Mouse (Mus musculus) layer of hippocampus, adult 8-10 months (tissue): ENCODE measurements around the gene Vps52. TPM values are rescaled to one million over a fixed set of nuclear protein-coding genes. Genes with fewer than 3 reads are reported as not detected.
"Not testable (repeated sequence)": the region's sequence is repeated elsewhere in the genome, so short reads cannot be mapped to it uniquely, and the experiment has no call there.

Experiments
- DNase-seq, 2 experiments: peaks; one replicate each; pipeline ENCODE4 v3.0.0; 2022; ENCODE audit warnings: low spot score in 2 of 2
- total RNA-seq, 4 experiments: library from RNA; stranded (reverse); gene quantifications; 2 replicates each; pipeline ENCODE4 v1.2.4; 2022

Vps52 gene
- total RNA-seq, 4 experiments from 2014 or later: 81.4 to 91.3 (median 81.9) TPM

DNA sequence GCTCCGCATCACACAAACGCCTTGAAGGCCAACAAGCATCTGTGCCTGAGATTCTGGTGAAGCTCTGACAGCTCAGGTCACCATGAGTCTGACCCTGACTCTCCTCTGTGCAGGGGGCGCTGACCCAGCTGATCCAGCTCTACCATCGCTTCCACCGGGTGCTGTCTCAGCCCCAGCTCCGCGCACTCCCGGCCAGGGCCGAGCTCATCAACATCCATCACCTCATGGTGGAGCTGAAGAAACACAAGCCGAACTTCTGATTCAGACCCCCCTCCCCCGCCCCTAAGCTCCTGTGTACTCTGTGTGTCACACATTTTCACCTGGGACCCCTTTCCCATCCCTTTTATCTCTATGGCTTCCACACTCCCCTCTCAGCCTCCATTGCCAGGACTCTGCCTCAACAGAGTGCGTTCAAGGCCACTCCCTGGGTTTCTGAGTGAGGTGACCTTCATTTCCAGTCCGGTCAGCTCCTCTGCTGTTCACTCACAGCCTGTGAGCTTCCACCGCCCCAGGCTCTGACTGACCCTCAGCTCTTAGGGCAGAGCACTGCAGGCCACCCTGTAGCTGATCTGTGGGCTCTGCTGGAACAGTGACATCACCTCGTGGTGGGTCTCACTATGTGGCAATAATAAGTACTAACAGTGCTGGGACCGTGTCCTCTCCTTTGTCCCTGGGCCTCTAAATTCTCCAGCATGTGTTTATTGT, 10.4 kb downstream of the Vps52 start:
- no peak for DNase-seq

DNA sequence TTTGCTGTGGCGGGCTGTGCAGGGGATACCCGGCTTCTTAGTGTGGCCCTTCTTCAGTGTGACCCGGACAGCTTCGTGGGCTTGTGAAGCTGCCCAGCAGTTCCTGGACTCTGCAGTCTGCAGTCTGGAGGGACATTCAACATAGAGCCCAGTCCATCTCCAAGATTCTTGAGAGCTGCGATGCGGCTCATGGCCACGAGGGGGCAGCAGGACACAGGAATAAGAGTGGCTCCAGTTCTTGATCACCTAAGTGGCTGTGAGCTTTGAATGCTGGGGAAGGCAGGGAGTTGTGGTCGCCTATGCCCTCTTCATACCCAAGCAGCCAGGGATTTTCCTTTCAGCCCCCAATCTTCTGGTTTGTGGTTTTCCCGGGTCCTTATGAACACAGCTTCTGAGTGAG, 12.9 kb downstream of the Vps52 start:
- DNase-seq: peak in 1 of 2 experiments; percentile 84

DNA sequence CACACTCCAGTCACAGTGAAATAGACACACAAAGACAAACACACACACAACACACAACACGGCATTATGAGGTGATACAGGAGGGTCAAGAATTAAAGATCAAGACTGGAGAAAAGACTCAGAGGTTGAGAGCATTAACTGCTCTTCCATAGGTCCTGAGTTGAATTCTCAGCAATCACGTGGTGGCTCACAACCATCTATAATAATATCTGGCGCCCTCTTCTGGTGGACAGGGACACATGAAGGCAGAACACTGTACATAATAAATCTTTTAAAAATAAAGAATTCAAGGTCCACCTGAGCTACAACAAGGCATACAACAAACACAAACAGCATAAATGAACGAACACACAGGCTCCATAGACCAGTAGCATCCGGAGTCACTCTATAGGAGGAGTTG, 13.3 kb downstream of the Vps52 start:
- DNase-seq: no peak

DNA sequence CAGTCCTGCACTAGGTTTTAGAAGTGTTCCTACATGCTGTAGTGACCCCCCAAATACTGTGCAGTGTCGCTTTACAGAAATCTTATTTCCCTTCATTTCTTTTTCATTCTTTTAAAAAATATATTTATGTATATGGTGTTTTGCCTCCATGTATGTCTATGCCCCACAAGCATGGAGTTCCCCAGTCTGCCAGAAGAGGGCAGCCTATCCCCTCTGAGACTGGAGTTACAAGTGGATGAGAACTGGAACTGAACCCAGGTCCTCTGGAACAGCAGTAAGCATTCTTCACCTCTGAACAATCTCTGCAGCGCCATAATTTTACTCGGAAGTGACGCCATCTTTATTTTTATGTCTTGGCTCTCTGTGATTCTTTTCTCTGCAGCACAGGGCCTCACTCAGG, 13.8 kb downstream of the Vps52 start:
- no peak for DNase-seq

DNA sequence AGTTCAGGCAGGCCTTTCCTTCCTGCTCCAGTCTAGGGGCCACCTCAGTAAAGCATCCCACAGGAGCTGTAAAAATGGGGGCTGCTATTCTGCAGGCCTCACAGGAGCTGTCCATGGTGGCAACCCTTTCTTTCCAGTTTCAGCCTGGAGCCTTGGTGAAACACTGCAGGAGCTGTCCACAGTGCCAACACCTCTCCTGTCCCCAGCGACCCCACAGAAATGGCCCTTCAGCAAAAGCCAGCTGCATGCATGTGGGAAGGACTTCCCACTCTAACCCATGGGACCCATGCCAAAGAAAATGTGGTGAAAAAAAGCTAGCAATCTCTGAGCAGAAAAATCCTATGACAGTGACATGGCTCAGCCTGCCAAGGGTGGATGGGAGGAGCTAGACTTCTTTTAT, 17.1 kb downstream of the Vps52 start:
- DNase-seq: no peak

DNA sequence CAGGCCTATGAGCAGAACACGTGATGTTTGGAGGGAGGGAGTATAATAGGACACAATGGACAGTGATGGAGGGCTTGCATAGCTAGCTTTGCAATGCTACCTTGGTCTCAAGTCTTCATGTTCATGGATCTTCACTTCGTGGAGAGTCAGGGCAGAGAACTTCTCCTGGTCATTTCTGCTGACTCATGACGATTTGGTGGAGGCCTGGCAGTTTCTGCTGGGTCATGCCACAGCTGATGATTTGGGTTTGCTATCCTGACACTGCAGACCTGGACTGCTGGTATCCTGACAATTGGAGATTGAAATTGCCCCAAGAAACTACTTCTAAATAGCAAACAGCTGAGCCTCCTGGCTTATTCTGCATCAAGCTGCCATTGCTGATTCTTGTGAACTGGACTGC, 18.0 kb downstream of the Vps52 start:
- no peak for DNase-seq

DNA sequence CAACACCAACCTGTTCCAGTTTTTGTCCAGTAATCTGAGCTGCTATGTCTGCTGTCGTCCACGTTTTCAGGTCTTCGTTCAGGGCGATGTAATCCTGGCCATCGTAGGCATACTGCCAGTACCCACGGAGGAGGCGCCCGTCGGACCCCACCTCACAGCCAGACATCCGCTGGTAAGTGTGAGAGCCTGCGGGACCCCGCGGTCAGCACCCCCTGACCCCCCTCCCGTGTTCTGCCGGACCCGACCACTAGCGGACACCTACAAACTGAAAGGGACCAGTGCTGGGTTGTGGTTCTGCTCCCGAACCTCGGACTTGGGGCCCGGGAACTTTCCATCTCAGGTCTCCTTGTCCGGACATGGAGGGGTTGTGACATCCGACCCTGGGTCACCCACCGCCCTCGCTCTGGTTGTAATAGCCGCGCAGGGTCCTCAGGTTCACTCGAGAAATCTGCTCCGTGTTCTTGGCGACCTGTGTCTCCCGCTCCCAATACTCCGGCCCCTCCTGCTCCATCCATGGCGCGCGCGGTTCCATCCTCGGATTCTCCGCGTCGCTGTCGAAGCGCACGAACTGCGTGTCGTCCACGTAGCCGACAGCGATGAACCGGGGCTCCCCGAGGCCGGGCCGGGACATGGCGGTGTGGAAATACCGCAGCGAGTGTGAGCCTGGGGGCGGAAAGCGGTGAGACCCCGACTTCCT, 22.4 kb downstream of the Vps52 start:
- DNase-seq: no peak

DNA sequence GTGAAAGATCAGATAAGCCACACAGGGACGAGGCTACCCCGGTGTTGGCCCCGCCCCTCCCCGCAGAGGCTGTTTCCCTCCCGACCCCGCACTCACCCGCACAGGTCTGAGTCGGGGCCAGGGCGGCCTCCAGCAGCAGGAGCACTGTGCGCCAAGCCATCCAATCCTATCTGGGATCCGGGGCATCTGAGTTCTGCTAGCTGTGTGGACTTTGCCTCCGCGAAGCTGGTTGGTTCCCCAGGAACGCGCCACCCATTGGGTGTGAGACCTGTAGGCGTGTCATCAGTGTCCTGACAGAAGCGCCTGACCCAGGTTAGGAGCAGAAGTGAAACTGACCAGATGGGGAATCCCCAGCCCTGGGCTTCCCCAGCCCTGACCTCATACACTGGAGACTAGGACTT, 23.0 kb downstream of the Vps52 start:
- peak in 1 of 2 experiments; percentile 29 for DNase-seq

DNA sequence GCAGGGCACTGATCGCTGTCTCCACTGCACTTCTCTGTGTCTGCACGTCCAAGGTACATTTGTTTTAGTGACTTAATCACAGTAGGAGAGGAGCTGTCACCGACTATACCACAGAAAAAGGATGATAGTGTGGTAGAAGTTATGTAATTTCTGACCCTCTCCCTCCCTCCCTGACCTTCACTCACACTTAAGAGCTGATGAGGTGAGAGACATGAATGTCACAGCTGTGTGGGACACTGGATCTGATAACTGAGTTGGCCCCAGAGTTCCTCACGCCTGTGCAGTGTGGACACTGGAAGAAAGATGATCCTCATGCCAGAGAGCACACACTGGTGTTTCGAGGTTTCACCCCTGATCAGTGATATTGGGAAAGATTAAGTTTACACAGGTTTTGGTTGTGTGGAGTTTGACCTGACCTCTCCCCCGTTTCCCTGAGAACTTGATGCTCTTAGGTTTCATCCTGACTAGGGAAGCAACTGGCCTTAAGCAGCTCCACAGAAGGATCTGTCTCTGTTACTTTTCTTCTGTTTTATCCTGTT, 24.0 kb downstream of the Vps52 start:
- DNase-seq: no peak

DNA sequence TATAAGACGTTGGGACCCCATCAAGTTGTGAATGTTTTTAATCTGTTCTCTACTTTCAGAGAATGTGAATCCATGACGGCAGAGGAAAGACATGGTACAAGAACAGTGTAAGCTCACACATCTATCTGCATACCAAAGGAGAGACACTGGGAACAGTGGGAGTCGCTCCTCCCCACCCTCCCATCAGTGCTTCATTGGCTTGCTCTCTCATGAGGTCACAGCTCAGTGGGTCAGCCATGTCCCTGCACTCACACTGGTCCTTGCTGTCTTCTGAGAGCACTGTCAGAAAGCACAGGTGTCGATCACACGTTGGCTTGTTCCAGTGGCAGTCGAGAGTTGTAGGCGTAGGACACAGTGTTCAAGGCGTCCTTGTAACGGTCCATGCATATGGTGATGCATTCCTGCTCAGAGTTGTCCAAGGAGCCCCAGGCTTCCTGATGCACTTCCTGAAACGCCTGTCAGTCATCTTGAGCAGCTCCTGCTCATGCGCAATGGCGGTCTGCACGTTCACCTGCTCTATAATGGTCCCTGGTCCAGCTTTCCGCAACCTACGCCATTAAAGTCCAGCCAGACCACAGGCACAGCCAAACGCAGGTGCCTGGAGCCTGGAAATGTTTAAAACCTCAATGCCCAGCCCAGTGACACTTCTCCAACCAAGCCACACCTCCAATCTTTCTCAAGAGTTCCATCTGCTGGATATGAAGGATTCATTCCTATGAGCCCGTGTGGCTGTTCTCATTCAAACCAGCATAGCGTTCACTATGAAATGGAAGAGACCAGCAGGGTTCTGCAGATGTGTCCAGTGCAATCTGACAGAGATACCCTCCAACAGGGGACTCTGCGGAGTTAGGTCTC, 24.8 kb downstream of the Vps52 start:
- no peak for DNase-seq

DNA sequence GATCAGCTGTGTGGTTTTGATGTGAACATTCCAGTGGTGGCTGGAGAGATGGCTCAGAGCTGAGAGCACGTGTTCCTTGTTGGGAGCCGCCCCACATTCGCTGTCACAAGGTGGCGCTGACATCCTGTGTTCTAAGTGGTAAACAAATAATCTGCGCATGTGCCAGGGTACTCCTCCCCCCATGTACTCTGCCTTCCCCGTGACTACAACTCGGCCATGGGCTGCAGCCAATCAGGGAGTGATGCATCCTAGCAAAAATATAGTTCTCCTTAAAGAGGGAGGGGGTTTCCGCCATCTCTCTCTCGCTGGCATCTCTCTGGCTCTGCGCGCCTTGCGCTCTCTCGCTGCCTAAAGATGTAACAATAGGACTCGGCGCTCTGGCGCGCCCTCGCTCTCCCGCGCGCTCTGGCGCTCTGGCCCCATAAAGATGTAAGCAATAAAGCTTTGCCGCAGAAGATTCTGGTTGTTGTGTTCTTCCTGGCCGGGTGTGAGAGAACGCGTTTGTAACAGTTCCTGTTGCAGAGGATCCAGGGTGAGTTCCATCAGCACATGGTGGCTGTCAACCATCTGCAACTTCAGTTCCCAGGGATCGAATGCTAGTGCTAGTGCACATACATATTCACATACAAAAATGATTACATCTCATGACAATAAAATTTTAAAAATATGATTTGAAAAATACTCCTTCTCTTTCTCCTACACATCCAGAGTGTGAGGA, 25.7 kb downstream of the Vps52 start:
- DNase-seq: peak; percentile 92

DNA sequence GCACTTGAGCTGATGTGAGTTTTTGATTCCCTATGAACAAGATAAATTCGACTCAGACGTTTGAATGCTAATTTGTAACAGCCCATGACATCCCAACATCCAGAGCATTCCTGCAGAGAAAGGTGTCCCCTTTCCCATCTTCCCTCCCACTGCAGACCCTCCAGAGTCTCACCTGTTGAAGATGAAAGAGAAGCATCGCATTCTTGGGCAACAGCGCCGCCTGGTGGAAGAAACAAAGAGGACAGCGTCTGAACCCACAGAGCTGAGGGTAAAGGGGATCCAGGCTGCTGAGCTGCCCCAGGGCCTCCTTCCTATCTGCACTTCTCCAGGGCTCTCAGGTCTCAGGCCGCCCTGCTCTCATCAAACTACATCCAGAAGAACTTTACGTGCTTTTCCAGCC, 26.5 kb downstream of the Vps52 start:
- DNase-seq: peak in 1 of 2 experiments; percentile 60

DNA sequence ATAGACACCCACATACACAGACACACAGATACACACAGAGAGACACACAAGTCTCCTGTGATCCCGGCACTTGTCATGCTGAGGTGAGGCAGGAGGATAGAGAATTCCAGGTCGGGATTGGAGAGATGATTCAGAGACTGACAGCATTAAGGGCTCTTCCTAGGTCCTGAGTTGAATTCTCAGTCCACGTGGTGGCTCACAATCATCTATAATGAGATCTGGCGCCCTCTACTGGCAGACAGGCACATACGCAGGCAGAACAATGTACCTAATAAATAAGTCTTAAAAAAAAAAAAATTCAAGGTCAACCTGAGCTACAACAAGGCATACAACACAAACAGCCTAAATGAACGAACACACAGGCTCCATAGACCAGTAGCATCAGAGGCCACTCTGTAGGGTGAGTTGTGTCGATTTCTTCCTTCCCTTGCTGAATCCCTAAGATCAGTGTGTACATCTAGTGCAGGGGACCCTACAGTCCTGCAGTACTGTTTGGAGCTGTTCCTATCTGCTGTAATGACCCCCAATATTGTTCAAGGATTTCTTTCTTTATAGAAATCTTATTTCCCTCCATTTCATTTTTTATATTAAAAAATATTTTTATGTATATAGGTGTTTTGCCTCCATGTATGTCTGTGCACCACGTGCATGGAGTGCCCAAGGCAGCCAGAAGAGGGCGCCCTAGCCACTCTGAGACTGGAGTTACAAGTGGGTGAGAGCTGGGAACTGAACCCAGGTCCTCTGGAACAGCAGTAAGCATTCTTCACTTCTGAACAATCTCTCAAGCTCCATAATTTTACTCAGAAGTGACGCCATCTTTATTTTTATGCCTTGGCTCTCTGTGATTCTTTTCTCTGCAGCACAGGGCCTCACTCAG, 36.4 kb downstream of the Vps52 start:
- DNase-seq: no peak

DNA sequence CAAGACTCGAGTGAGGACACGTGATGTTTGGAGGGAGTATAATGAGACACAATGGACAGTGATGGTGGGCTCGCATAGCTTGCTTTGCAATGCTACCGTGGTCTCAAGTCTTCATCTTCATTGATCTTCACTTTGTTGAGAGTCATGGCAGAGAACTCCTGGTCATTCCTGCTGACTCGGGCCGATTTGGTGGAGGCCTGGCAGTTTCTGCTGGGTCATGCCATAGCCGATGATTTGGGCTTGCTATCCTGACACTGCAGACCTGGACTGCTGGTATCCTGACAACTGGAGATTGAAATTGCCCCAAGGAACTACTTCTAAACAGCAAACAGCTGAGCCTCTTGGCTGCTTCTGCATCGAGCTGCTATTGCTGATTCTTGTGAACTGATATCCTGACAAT, 39.3 kb downstream of the Vps52 start:
- no peak for DNase-seq

DNA sequence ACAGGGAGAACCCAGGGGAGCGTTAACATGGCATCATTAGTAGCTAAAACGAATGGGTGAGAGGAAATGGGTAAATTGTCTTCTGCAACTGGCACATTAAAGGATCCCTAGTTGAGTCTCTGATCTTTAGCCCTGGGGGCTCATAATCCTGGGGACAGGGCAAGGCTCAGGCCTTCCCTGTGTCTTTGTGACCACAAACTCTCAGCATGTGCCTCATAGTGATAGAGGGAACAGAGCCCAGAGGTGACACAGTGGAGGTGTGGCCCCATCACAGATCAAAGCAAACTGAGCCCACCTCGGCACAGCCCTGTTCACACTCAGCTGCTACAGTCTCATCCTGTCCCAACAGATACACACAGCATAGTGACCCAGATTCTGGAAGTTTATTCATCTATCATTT, 40.0 kb downstream of the Vps52 start:
- no peak for DNase-seq

DNA sequence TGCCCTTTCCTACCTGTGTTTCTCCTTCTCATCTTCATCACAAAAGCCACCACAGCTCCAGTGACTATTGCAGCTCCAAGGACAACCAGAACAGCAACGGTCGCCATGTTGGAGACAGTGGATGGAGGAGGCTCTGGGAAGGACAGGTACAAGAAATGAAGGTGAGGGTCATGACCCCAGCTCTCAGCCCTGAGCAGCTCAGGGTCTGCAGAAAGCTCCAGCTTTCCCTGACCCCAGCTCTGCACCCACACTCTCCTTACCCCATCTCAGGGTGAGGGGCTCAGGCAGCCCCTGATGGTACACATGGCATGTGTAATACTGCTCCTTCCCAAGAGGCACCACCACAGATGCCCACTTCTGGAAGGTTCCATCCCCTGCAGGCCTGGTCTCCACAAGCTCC, 41.4 kb downstream of the Vps52 start:
- not testable (repeated sequence) for DNase-seq

DNA sequence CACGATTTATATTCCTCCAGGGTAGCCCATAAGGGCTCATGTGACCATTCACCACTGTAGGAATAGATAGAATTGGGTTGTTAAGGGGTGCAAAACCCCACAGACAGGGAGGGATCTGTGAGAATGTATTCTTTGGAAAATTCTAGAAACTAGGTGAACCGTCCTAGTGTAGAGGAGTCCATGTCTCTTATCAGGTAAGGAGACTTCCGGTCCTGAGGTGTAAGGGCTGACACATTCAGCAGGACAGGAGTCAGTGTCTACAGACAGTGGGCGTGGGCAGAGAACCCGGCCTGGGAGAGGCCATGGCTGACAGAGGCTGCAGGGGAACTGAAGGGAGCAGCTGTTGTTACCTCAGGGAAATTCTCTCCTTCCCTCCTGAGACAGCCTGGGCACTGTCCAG, 43.1 kb downstream of the Vps52 start:
- DNase-seq: not testable (repeated sequence)

DNA sequence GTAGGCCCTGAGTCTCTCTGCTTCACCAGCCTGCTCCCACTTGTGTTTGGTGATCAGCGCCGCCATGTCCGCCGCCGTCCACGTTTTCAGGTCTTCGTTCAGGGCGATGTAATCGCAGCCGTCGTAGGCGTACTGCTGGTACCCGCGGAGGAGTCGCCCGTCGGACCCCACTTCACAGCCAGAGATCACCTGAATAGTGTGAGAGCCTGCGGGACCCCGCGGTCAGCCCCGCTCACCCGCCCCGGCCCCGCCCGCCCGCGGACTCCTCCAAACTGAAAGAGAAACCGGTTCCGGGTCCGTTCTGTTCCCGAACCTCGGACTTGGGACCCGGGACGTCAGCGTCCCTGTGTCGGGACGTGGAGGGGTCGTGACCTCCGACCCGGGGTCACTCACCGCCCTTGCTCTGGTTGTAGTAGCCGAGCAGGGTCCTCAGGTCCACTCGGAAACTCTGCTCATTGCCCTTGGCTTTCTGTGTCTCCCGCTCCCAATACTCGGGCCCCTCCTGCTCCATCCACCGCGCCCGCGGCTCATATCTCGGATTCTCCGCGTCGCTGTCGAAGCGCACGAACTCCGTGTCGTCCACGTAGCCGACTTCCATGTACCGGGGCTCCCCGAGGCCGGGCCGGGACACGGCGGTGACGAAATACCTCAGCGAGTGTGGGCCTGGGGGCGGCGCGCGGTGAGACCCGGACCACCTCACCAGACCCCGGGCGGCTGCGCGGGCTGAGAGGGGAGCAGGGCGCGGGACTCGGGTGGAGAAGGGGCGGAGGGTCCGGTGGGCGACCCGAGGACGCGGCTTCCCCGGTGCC, 43.9 kb downstream of the Vps52 start:
- DNase-seq: no peak

DNA sequence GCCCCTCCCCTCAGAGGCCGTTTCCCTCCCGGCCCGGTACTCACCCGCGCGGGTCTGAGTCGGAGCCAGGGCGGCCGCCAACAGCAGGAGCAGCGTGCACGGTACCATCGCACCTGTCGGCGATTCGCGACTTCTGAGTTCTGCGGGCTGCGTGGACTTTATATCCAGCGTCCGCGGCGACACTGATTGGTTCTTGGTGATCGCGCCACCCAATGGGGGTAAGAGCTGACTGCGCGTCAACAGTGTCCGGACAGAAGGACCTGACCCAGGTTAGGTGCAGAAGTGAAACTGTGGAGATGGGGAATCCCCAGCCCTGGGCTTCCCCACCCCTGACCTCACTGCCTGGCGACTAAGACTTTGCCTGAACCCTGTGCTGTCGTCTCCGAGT, 44.5 kb downstream of the Vps52 start, which contains the start of gene H2-K1:
Gene H2-K1, minus strand, starts transcription at position 198 of the 388 bp plus-strand sequence.
- peak; percentile 64 to 75 for DNase-seq
